Mouse (Mus musculus) lung, postnatal 0 days (tissue): Measurements from ENCODE around the gene Prkag3.

Experiments used
- CTCF ChIP-seq: IDR thresholded peaks from 2 replicates; pipeline ENCODE4 v1.5.1; 2016; ENCODE audit warnings: antibody characterized with exemption, mild to moderate bottlenecking
- EP300 ChIP-seq: IDR thresholded peaks from 2 replicates; pipeline ENCODE4 v1.6.1; 2016; ENCODE audit warnings: antibody characterized with exemption, mild to moderate bottlenecking, control low read depth

GRCm38 (mm10) chr1:74770727-74771466, 21.9 kb upstream of the Prkag3 start:
- no peak for TF ChIP-seq CTCF
- no peak for TF ChIP-seq EP300
